Mouse (Mus musculus) heart, postnatal 0 days (tissue): ENCODE measurements at regions not wholly inside any gene's neighbourhood (a gene's known extent, or its start where the extent isn't known, plus 50 kb on each side); places are given as distances from the start of the nearest gene placed in this dataset.

Experiments
- CTCF ChIP-seq: IDR thresholded peaks from 2 replicates; pipeline ENCODE4 v1.5.1; 2016; ENCODE audit warnings: antibody characterized with exemption, control low read depth, low read depth
- EP300 ChIP-seq: IDR thresholded peaks from 2 replicates; pipeline ENCODE4 v1.6.1; 2016; ENCODE audit warnings: antibody characterized with exemption, low read depth

DNA sequence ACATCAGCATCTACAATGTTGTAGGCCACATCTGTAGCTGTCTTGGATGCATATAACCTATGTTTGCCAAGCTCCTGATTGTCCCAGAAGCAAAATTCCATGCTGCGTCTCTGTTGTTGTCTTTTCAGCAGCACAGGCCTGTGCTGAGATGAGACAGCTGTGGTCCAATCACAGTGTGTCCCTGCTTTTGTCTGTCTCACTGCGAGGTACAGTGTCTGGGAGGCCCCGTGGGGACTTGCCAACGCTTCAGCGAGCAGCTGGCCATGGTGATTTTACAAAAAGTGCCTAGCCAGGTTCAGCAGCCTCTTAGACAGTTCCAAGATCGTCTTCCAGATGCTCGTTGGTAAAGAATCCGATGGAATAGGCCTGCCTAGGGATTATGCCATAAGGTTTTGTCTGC is 114.6 kb upstream of the Mkln1 start:
- TF ChIP-seq CTCF (no peak), EP300 (no peak)
